Mouse (Mus musculus) megakaryocyte, embryonic 14.5 days (primary cell): ENCODE data around the gene Sipa1l2. TPM values are rescaled to one million over a fixed set of nuclear protein-coding genes. Genes with fewer than 3 reads are reported as not detected.
"Not testable (repeated sequence)": the region's sequence is repeated elsewhere in the genome, so short reads cannot be mapped to it uniquely, and the experiment has no call there.

Source experiments
- H3K27me3 ChIP-seq: replicated peaks from 2 replicates; pipeline ENCODE3; 2012; ENCODE audit warnings: inconsistent platforms
- H3K36me3 ChIP-seq: replicated peaks from 2 replicates; pipeline ENCODE3; 2012; ENCODE audit warnings: low read length, inconsistent platforms, mixed read lengths
- H3K4me1 ChIP-seq: 2 replicates; pipeline ENCODE4 v1.6.1; 2012; ENCODE audit warnings: inconsistent platforms
- H3K4me3 ChIP-seq: replicated peaks from 2 replicates; pipeline ENCODE3; 2012; ENCODE audit warnings: moderate library complexity, mild to moderate bottlenecking, inconsistent platforms
- H3K9me3 ChIP-seq: 2 replicates; pipeline ENCODE4 v1.6.1; 2012; ENCODE audit warnings: inconsistent platforms
- FLI1 ChIP-seq: IDR thresholded peaks from 2 replicates; pipeline ENCODE4 v1.6.1; 2012; ENCODE audit warnings: low read length, inconsistent platforms, mixed read lengths
- GATA1 ChIP-seq: IDR thresholded peaks from 3 replicates; pipeline ENCODE4 v1.6.1; 2012; ENCODE audit warnings: mixed read lengths, low read length, inconsistent platforms, borderline replicate concordance
- polyA plus RNA-seq: library from polyadenylated mRNA; stranded (reverse); fragments of >175 nt; gene quantifications from 2 replicates; pipeline ENCODE4 v1.2.3, GENCODE M21; 2012; ENCODE audit warnings: low replicate concordance; ENCODE audit not compliant: insufficient read depth

Sipa1l2 gene
- polyA plus RNA-seq, 1 experiment = 0.78 TPM

GRCm38 (mm10) chr8:125419202-125419830 is 150.3 kb downstream of the Sipa1l2 start:
- peaks cover 4% of the 10 kb centered on the region; the same call in 1 of the 2 replicates for H3K9me3 ChIP-seq
- H3K36me3 ChIP-seq = peaks cover 2% of the 10 kb centered on the region
- no peak overlapping the region for H3K4me3 ChIP-seq
- no peak for TF ChIP-seq GATA1
- no peak for TF ChIP-seq FLI1
- H3K4me1 ChIP-seq = no peaks in the 10 kb centered on the region; the same call in 1 of the 2 replicates
- H3K27me3 ChIP-seq = peaks cover 10% of the 10 kb centered on the region

- Histone ChIP-seq H3K36me3 (peaks cover 2% of the 10 kb centered on the region), H3K4me1 (no peaks in the 10 kb centered on the region), H3K27me3 (peaks cover 3% of the 10 kb centered on the region), H3K4me3 (no peak overlapping the region), H3K9me3 (peaks cover 4% of the 10 kb centered on the region; the same call in 1 of the 2 replicates)
- no peak for TF ChIP-seq GATA1
- TF ChIP-seq FLI1 = no peak
These were observed 153.5 kb downstream of the Sipa1l2 start for GRCm38 (mm10) chr8:125416146-125416545.

- Histone ChIP-seq H3K4me1 (no peaks in the 10 kb centered on the region), H3K4me3 (no peak overlapping the region), H3K9me3 (peaks cover 9% of the 10 kb centered on the region; the same call in 1 of the 2 replicates), H3K36me3 (peaks cover 2% of the 10 kb centered on the region), H3K27me3 (peaks cover 3% of the 10 kb centered on the region)
- no peak for TF ChIP-seq GATA1
- TF ChIP-seq FLI1 = no peak
These were observed 155.0 kb downstream of the Sipa1l2 start for GRCm38 (mm10) chr8:125414651-125415050.

GRCm38 (mm10) chr8:125413001-125413909 is 156.4 kb downstream of the Sipa1l2 start:
- Histone ChIP-seq H3K36me3 (no peaks in the 10 kb centered on the region), H3K4me3 (no peak overlapping the region), H3K4me1 (no peaks in the 10 kb centered on the region), H3K9me3 (peaks cover 9% of the 10 kb centered on the region; the same call in 1 of the 2 replicates), H3K27me3 (peaks cover 3% of the 10 kb centered on the region)
- no peak for TF ChIP-seq FLI1
- TF ChIP-seq GATA1 = no peak

- peaks cover 30% of the 10 kb centered on the region for H3K9me3 ChIP-seq
- no peaks in the 10 kb centered on the region for H3K36me3 ChIP-seq
- H3K4me3 ChIP-seq = no peak overlapping the region
- no peaks in the 10 kb centered on the region for H3K27me3 ChIP-seq
- TF ChIP-seq GATA1 = no peak
- no peak for TF ChIP-seq FLI1
- H3K4me1 ChIP-seq = no peaks in the 10 kb centered on the region
These were observed 159.0 kb downstream of the Sipa1l2 start for GRCm38 (mm10) chr8:125410646-125411045.

GRCm38 (mm10) chr8:125407672-125408071 is 161.9 kb downstream of the Sipa1l2 start:
- Histone ChIP-seq H3K36me3 (no peaks in the 10 kb centered on the region), H3K9me3 (peaks cover 51% of the 10 kb centered on the region), H3K27me3 (no peaks in the 10 kb centered on the region), H3K4me3 (no peak overlapping the region), H3K4me1 (no peaks in the 10 kb centered on the region)
- no peak for TF ChIP-seq FLI1
- no peak for TF ChIP-seq GATA1

- Histone ChIP-seq H3K27me3 (no peaks in the 10 kb centered on the region), H3K4me1 (no peaks in the 10 kb centered on the region), H3K4me3 (no peak overlapping the region), H3K9me3 (peaks cover 51% of the 10 kb centered on the region), H3K36me3 (no peaks in the 10 kb centered on the region)
- no peak for TF ChIP-seq FLI1
- TF ChIP-seq GATA1 = no peak
These were observed 163.2 kb downstream of the Sipa1l2 start for GRCm38 (mm10) chr8:125406453-125406852.

- no peaks in the 10 kb centered on the region for H3K36me3 ChIP-seq
- no peaks in the 10 kb centered on the region for H3K27me3 ChIP-seq
- no peaks in the 10 kb centered on the region for H3K4me1 ChIP-seq
- peaks cover 54% of the 10 kb centered on the region for H3K9me3 ChIP-seq
- TF ChIP-seq FLI1 (no peak), GATA1 (no peak)
- H3K4me3 ChIP-seq = no peak overlapping the region
These were observed 168.3 kb downstream of the Sipa1l2 start for GRCm38 (mm10) chr8:125401350-125401749.

- Histone ChIP-seq H3K27me3 (no peaks in the 10 kb centered on the region), H3K9me3 (peaks cover 35% of the 10 kb centered on the region), H3K4me1 (no peaks in the 10 kb centered on the region), H3K4me3 (no peak overlapping the region), H3K36me3 (no peaks in the 10 kb centered on the region)
- no peak for TF ChIP-seq GATA1
These were observed 171.6 kb downstream of the Sipa1l2 start for GRCm38 (mm10) chr8:125397981-125398380.

- H3K4me3 ChIP-seq, H3K36me3 ChIP-seq, H3K4me1 ChIP-seq, H3K27me3 ChIP-seq: not testable (repeated sequence)
- H3K9me3 ChIP-seq = peaks cover 35% of the 10 kb centered on the region
These were observed 173.9 kb downstream of the Sipa1l2 start for GRCm38 (mm10) chr8:125395682-125396081.
